Mouse (Mus musculus) cerebellum, postnatal 4 days (tissue): ENCODE results near the gene Runx2.
A peak's percentile ranks its signal among the peaks of the same experiment; 100 is the strongest.

Experiments
- DNase-seq, 2 experiments: peaks; one replicate each; pipeline ENCODE4 v3.0.0; 2022; ENCODE audit warnings: low spot score in 2 of 2, mixed read lengths in 1 of 2

The Runx2 gene

GRCm38 (mm10) chr17:44538921-44539320 lies 275.7 kb downstream of the Runx2 start:
- DNase-seq = no peak

GRCm38 (mm10) chr17:44530000-44530399 lies 284.6 kb downstream of the Runx2 start:
- no peak for DNase-seq

GRCm38 (mm10) chr17:44528617-44529016 lies 286.0 kb downstream of the Runx2 start:
- no peak for DNase-seq

DNA sequence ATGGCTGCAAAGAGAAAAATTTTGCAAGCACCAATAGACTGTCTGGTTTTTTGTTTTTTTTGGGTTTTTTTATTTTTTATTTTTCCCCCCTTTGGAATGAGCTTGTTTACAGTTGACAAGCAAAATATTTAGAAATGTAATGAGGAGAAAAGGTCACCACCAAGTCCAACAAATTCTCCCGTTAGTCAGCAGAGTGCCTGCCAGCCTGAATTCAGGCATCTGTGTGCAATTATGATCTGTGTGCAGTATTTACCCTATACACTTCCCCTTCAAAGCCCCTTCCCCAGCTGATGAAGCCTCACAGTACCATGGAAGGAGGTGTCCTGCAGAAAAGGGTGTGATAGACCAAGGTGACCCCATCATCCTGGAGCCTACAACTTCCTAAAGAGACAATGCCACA lies 290.5 kb downstream of the Runx2 start:
- DNase-seq = no peak

DNA sequence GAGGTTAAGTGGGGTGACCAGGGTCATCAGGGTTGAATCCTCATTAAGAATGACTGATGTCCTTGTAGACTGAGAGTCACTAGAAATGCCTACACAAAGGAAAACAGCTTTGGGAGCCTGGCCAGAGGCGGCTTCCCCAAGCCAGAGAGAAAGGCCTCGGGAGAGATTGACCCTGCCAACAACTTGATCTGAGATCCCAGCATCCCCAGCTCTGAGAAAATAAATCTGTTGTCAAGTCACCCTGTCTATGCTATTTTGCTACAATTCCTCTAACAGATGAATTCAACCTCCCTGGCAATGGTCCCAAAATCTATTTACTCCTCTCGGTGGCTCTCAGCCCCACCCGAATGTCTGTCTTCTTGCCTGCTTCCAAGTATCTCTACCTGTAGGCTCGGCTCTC lies 291.7 kb downstream of the Runx2 start:
- no peak for DNase-seq

- peak in 1 of 2 experiments; percentile 42 for DNase-seq
Observed at GRCm38 (mm10) chr17:44520122-44521075, 294.2 kb downstream of the Runx2 start.

GRCm38 (mm10) chr17:44519356-44519755 lies 295.2 kb downstream of the Runx2 start:
- DNase-seq = no peak

DNA sequence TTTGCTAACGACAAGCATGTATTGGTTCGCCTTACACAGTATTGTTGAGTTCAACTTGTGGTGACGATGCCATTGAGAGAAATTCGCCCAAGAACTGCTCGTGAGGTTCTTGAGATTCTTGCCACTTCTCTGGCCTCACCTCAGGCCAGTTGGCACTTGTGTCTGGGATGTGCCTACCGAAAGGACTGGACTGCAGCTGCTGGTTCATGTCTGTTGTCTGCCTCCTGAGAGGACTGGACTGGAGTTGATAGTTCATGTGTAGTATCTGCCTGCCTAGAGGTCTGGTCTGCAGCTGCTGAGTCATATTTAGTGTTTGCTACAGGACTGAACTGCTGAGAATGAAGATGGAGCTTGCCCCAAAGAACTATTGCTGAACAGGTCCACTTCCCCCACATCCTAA lies 296.4 kb downstream of the Runx2 start:
- DNase-seq = no peak

DNA sequence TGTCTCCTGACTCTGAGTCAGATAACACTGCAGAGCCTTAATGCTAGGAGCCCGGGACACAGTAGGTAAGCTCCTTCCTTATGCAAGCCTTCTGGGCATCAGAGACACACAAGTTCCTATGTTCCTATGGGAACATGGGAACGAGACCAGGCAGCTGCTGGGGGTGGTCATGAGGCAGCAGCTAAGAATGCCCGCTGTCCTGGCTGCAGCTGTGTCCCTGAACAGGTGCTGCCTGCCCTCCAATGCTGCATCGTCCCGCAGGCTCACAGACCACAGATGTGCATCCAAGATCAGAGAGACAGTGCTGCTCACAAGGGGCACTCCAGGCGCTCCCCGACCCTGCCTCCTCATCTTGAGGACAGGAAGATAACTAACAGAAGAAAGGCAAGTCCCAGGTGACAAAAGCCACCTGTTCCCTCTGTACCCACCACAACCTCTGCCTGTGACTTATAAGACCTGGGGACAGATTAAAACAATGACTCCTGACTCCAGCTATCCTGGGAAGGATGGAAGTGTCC lies 306.3 kb downstream of the Runx2 start:
- DNase-seq = no peak

- DNase-seq = no peak
Observed at GRCm38 (mm10) chr17:44507741-44508140, 306.9 kb downstream of the Runx2 start.

DNA sequence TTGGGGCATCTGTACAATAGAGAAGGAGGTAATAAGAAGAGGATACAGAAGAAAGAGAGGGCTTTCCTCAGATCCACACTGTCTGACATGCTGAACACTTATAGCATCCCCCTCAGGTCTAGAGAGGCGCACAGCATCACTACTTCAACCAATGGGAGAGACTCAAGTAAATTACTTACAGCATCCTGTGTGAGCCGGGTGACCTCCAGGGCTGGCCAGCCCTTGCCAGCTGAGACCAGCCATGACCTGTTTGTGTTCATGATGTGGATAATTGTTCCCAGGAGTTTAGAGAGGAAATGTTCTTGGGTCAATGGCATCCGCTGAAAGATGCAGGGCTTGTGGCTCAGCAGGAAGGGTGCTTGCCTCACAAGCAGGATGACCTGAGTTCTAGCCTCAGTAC lies 308.1 kb downstream of the Runx2 start:
- DNase-seq = no peak

- DNase-seq = peak in 1 of 2 experiments; percentile 19
Observed at GRCm38 (mm10) chr17:44504794-44505317, 309.7 kb downstream of the Runx2 start.

DNA sequence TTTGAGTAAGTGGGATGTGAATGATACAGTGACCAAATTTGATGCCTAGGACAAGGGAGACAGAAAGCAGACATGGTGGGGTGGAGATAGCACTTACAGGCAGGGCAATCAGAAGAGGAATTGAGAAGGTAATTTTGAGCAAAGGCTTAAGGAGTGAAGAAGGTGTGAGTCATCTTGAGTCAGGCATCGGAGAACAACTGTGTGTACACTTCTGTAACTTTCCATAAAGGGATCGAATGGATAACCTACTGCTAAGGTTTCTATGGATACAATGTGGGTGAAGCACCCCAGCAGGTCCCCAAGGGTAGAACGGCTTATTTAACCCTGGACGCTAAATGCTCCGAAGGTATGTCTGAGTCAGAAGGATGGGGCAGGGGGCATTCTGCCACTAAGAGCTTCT lies 312.4 kb downstream of the Runx2 start:
- DNase-seq = no peak

DNA sequence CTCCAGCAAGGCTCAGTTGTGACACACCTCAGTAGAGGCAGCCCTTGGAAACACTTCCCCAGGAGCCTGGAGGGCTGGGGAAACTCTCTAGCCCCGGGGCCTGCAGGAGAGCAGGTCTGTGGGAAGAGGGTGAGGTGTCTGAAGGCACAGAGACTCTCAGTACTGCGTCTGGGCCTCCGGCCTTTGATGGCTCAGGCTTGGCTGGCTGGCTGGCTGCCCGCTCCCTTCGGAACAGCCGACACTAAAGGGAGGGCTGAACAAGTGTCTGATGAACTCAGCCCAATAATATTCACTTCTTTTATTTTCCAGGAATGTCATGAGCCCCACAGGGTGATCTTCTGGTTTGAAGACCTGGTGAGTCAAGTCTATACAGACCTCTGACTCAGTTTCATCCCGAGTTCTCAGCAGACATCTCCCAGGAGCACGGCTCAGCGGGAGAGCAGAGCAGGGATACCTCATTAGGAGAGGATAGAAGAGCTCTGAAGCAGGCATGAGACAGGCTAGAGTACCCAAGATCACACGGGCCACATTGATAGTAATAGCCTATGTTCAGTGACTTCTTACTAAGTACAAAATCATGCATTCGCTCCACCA lies 314.2 kb downstream of the Runx2 start:
- peak in 1 of 2 experiments; percentile 49 for DNase-seq

- no peak for DNase-seq
Observed at GRCm38 (mm10) chr17:44490164-44490794, 324.3 kb downstream of the Runx2 start.

DNA sequence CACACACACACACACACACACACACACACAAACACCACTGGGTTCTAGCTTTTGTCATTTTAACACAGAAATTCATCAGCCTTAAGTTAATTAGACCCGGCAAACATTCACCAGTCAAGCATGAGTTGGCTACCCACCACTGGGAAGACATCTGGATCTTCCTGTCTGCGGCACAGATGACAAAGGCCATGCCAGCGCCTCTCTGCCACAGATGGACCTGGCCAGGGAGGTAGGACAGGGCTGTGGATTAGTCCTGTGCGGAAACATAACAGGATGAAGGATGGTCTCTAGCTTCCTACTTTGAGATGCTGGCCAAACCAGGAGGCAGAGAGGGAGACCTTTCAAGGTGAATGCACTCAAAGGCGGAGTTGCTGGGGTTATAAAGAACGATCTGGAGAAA lies 325.3 kb downstream of the Runx2 start:
- peak in 1 of 2 experiments; percentile 19 for DNase-seq

DNA sequence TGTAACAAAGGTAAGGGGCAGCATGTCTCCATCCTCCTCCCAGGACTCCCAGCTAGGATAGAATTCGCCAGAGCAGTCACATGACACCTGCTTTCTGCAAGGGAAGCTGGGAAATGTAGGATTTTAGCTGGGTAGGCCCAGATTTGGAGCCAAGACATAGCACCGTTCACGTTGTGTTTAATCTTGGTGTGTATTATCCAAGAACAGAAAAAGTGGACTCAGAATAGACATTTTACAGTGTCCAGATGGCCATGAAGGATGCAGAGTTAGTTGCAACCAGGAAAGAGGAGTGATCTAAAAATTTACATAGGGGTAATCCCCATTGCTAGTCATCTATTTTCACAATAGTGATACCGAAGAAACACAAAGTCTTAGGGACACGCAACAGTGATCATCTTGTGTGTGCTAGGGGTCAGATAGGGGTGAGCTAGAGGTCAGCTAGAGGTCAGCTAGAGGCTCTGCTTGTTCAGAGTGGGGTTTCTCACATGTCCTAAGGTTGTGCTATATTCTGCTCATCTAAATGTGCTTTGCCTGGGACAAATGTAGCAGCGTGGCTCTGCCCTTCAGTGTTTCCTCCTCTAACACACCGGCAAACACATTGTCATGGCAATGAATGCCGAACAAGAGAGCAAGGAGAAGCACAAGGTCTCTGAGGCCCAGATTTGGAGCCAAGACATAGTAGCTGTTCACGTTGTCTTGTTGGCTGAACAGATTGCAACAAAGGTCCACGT lies 326.9 kb downstream of the Runx2 start:
- no peak for DNase-seq

DNA sequence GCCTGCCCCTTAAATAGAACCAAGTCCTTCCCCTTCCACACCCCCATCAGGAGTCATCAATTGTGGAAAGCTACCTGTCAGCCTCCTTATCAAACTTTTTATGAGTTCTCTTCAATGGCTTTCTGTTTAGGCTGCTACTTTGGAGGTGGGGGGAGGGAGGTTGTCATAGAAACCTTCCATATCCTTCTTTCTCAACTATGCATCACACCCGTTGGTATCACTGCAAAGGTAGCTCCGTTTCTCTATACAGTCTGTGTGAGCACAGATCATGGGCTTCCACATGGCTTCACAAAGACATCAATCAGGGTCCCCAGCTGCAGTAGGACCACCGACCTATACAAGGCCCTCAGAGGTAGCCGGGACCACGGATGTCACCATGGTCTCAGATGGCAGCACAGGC lies 329.3 kb downstream of the Runx2 start:
- DNase-seq = no peak

GRCm38 (mm10) chr17:44479918-44480317 lies 334.7 kb downstream of the Runx2 start:
- DNase-seq = no peak

- peak in 1 of 2 experiments; percentile 35 for DNase-seq
Observed at GRCm38 (mm10) chr17:44479491-44479890, 335.1 kb downstream of the Runx2 start.

DNA sequence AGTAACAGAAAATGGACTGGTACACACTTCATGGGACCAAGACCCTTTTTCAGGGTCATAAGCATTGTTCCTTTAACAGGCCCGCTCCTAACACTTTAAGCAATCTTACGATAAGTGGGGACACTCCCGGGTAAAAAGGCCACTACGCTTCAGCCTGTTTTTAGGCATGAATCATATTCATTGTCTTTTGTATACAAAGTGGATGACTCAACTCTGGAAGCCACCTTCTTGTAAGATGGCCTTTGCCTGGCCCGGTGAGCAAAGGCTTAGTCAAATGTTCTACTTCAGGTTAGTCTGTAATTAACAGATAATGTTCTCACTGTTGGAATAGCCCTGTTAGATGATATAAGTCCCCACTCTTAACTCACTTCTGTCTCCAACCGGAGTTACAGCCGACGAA lies 338.7 kb downstream of the Runx2 start:
- DNase-seq = no peak
